Mouse (Mus musculus) megakaryocyte, embryonic 14.5 days (primary cell): Measurements from ENCODE around the gene Gcn1l1. TPM values are rescaled to one million over a fixed set of nuclear protein-coding genes. Genes with fewer than 3 reads are reported as not detected.

ENCODE experiments used
- H3K27me3 ChIP-seq: replicated peaks from 2 replicates; pipeline ENCODE3; 2012; ENCODE audit warnings: inconsistent platforms
- H3K36me3 ChIP-seq: replicated peaks from 2 replicates; pipeline ENCODE3; 2012; ENCODE audit warnings: low read length, inconsistent platforms, mixed read lengths
- H3K4me1 ChIP-seq: 2 replicates; pipeline ENCODE4 v1.6.1; 2012; ENCODE audit warnings: inconsistent platforms
- H3K4me3 ChIP-seq: replicated peaks from 2 replicates; pipeline ENCODE3; 2012; ENCODE audit warnings: moderate library complexity, mild to moderate bottlenecking, inconsistent platforms
- H3K9me3 ChIP-seq: 2 replicates; pipeline ENCODE4 v1.6.1; 2012; ENCODE audit warnings: inconsistent platforms
- FLI1 ChIP-seq: IDR thresholded peaks from 2 replicates; pipeline ENCODE4 v1.6.1; 2012; ENCODE audit warnings: low read length, inconsistent platforms, mixed read lengths
- GATA1 ChIP-seq: IDR thresholded peaks from 3 replicates; pipeline ENCODE4 v1.6.1; 2012; ENCODE audit warnings: mixed read lengths, low read length, inconsistent platforms, borderline replicate concordance
- polyA plus RNA-seq: library from polyadenylated mRNA; stranded (reverse); fragments of >175 nt; gene quantifications from 2 replicates; pipeline ENCODE4 v1.2.3, GENCODE M21; 2012; ENCODE audit warnings: low replicate concordance; ENCODE audit not compliant: insufficient read depth

Gene Gcn1l1
- polyA plus RNA-seq, 1 experiment: 30.4 TPM

DNA sequence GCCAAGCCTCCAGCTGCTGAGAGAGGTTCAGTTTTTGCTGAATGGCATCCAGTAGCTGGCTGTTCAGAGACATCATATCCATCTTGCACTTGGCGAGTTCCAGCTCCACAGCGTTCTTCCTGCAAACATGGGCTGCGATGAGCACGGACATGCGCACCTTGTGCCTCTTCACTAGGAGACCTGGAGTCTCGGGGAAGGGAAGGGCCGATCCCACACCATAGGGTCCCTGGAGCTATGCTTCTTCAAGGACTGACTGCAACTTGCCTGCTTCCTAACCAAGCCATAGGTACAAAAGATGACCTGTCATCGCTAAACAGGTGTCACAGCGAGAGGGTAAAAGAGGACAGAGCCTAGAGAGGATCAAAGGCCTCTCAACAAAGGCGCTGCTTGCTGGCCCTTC is 86.8 kb downstream of the Gcn1l1 start:
- TF ChIP-seq GATA1 (no peak), FLI1 (no peak)
- Histone ChIP-seq H3K4me1 (peaks cover 46% of the 10 kb centered on the region), H3K36me3 (peaks cover 45% of the 10 kb centered on the region), H3K27me3 (peaks cover 17% of the 10 kb centered on the region), H3K9me3 (no peaks in the 10 kb centered on the region), H3K4me3 (peak overlapping the region; percentile 93)

DNA sequence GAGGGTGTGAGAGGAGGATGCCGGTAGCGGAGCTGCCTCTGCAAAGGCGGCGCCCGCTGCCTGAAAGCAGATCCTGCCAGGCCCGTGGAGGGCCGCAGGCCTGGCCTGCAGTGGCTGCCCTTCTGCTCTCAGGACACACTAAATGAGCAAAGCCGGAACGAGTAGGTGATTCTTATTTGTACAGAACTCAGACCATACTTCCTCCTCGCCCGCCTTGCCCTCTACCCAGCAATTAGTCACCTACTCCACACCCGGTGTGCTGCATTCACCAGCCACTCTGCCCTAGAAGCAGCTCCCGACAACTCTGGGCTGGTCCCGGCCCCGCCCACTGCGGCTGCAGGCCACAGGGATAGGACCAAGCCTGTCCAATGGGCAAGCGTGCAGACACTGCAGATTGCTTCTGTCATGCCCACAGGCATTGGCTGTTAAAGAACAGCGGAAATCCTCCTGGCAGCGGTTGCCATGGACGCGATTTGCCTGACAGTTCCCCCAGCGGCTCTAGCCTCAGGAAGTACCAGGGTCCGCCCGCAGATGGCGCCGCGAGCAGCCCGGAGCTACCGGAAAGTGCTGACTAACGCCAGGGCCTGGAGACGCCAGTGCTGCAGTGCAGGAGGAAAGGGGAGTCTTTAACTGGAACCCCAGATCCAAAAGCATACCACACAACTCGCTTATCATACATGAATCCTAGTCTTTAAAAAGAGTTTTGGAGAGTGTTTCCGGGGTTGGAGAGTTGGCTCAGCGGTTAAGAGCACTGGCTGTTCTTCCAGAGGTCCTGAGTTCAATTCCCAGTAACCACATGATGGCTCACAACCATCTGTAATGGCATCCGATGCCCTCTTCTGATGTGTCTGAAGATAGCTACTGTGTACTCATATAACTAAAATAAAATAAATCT is 87.9 kb downstream of the Gcn1l1 start:
- Histone ChIP-seq H3K4me3 (peak overlapping the region; percentile 93), H3K36me3 (peaks cover 34% of the 10 kb centered on the region), H3K9me3 (no peaks in the 10 kb centered on the region), H3K27me3 (peaks cover 23% of the 10 kb centered on the region), H3K4me1 (peaks cover 53% of the 10 kb centered on the region)
- no peak for TF ChIP-seq GATA1
- TF ChIP-seq FLI1: no peak

DNA sequence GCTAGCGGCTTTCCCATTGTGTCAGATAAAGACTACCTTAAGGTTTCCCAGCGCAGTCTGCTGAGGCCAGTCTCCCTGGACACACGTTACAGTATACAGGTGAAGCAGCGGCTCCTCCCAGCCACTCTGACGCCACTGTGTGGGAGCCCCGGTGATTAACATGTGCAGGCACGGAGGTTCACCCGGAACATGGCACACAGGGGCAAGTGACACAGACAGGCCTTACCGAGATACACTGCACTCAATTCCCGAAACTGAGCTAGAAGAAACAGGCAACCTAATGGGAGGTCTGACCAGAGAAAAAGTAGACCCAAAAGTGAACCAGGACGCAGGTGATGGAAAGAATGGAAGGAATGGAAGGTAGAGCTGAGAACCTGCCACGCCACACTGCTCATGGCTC is 88.7 kb downstream of the Gcn1l1 start:
- peaks cover 27% of the 10 kb centered on the region for H3K27me3 ChIP-seq
- no peak for TF ChIP-seq FLI1
- no peak for TF ChIP-seq GATA1
- H3K4me3 ChIP-seq: no peak overlapping the region
- peaks cover 25% of the 10 kb centered on the region for H3K36me3 ChIP-seq
- no peaks in the 10 kb centered on the region for H3K9me3 ChIP-seq
- H3K4me1 ChIP-seq: peaks cover 55% of the 10 kb centered on the region

DNA sequence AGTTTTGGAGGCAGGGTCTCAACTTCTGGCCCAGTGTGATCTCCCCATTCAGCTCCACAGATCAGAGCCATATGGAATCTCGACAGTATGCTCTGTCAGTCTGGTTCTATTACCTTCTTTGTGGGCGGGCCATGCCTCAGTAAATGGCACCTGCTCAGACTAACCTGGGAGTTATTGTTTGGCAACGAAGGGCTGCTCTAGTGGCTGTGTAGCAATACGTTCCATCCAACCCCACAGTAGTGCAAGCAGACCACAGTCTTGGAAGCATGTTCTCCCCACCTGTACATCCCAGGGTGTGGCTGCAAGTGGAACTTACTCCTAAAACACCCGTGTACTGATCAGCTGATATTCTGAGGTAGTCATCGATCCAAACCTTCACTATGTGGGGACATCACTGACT is 91.6 kb downstream of the Gcn1l1 start:
- Histone ChIP-seq H3K27me3 (peaks cover 50% of the 10 kb centered on the region), H3K4me1 (peaks cover 37% of the 10 kb centered on the region), H3K36me3 (no peaks in the 10 kb centered on the region), H3K4me3 (no peak overlapping the region), H3K9me3 (no peaks in the 10 kb centered on the region)
- TF ChIP-seq GATA1 (no peak), FLI1 (no peak)

DNA sequence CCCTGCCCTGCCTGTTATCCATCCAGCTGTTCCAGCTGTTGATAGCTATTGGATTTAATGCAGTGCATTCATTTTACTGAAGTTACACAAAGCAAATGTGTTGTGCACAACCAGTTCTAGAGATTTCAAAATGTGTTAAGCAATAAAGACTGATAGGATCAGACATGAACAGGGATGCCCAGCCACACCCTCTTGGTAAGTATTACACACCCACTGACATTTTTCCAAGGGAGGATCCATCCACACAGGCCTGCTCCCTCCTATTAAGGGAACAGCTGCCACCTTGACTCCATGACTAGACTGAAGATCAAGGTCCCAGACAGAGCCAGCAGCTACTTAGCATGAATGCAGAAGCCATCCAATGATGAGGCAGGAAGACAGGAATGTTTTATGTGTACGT is 92.2 kb downstream of the Gcn1l1 start:
- no peak for TF ChIP-seq GATA1
- TF ChIP-seq FLI1: no peak
- no peak overlapping the region for H3K4me3 ChIP-seq
- H3K27me3 ChIP-seq: peaks cover 50% of the 10 kb centered on the region
- H3K36me3 ChIP-seq: no peaks in the 10 kb centered on the region
- no peaks in the 10 kb centered on the region for H3K9me3 ChIP-seq
- H3K4me1 ChIP-seq: peaks cover 31% of the 10 kb centered on the region

DNA sequence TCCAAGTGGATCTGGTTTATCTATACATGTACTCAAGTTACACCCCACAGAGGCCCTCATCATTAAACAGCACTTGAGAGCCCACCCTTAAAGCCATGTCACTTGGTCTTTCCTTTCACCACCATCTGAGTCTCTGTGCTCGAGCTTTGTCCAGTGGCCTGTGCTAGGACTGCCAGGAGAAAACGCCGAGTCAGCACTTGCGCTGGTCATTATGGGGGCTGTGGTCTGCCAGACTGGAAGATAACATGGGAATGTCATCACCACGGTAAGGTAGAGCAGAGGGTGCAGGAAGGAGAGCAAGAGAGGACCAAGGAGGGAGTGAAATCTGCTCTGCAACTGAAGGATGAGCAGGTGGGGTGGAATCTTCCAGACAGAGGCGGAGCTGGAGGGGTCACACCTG is 93.3 kb downstream of the Gcn1l1 start:
- Histone ChIP-seq H3K9me3 (no peaks in the 10 kb centered on the region), H3K27me3 (peaks cover 56% of the 10 kb centered on the region), H3K36me3 (no peaks in the 10 kb centered on the region), H3K4me1 (peaks cover 27% of the 10 kb centered on the region), H3K4me3 (no peak overlapping the region)
- no peak for TF ChIP-seq FLI1
- no peak for TF ChIP-seq GATA1

DNA sequence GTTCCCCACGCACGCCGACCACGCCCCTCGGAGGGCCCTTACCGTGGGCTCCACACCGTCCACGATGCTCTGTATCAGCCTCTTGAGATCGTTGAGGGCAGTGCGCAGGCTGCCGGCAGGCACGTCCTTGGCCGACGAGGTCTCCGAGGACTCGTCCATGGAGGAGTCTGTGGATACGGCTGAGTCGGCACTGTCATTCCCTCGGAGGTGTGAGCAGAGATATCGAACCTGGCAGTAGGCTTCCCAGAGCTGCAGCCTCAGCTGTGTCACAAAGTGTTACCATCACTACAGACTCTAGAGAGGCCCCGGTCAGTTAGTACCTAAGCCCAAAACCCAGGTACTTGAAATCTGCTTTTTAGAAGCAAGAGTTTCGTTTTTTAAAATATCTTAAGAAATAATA is 97.6 kb downstream of the Gcn1l1 start:
- no peaks in the 10 kb centered on the region for H3K36me3 ChIP-seq
- H3K9me3 ChIP-seq: peaks cover 10% of the 10 kb centered on the region
- TF ChIP-seq FLI1 (no peak), GATA1 (no peak)
- H3K4me1 ChIP-seq: peaks cover 8% of the 10 kb centered on the region
- no peak overlapping the region for H3K4me3 ChIP-seq
- peaks cover 52% of the 10 kb centered on the region for H3K27me3 ChIP-seq

DNA sequence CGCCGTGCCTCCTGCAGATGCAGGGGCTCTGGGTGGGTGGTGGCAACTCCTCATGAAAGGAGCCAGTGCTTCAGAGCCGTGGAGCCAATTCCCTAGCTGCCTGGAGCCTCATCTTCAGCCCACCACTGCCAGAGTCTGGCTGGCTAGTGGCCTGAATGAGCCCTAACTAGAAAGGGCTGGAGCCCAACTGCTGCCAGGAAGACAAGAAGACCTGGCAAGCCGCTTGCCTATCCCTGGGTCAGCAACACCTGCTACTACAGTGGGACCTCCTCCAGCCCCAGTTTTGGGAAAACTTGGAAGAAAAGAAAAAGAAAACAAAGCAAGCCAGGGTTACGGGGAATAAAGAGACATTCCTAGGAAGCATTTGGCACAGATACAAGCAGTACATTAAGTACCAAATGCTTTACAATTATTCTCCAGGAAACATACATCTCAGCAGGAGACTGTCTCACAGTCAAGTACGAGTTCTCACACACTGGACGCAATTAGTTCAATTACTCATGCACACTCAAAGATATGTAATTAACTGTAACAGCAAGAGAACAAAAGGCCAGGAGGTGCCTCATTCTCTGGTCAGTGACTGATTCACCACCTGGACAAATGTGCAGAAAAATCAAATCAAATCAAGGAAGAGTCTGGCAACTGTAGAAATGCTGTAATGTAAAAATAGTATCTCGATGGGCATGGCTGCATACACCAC is 101.5 kb downstream of the Gcn1l1 start:
- no peaks in the 10 kb centered on the region for H3K4me1 ChIP-seq
- peaks cover 10% of the 10 kb centered on the region for H3K9me3 ChIP-seq
- H3K27me3 ChIP-seq: peaks cover 47% of the 10 kb centered on the region
- no peaks in the 10 kb centered on the region for H3K36me3 ChIP-seq
- H3K4me3 ChIP-seq: no peak overlapping the region
- no peak for TF ChIP-seq GATA1
- TF ChIP-seq FLI1: no peak

DNA sequence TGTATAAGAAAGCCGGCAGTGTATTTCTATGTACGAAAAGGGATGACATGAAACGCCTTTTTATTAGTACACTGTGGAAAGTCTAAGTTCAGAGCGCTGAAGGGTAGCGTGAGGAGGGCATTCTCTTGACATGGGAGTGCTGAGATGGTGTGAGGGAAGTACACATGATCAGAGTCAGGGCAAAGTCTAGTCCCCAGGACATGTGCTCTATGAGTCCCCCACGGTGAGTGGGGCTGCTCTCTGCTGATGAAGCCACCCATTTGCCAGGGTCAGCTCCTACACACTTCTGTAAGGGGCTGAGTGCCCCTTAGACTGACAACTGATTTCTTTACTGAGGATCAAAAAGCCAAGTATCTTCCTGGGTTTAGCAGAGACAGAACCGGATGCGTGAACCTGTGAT is 102.2 kb downstream of the Gcn1l1 start:
- no peaks in the 10 kb centered on the region for H3K4me1 ChIP-seq
- H3K9me3 ChIP-seq: peaks cover 10% of the 10 kb centered on the region
- no peak for TF ChIP-seq GATA1
- no peak for TF ChIP-seq FLI1
- no peak overlapping the region for H3K4me3 ChIP-seq
- peaks cover 50% of the 10 kb centered on the region for H3K27me3 ChIP-seq
- H3K36me3 ChIP-seq: no peaks in the 10 kb centered on the region

DNA sequence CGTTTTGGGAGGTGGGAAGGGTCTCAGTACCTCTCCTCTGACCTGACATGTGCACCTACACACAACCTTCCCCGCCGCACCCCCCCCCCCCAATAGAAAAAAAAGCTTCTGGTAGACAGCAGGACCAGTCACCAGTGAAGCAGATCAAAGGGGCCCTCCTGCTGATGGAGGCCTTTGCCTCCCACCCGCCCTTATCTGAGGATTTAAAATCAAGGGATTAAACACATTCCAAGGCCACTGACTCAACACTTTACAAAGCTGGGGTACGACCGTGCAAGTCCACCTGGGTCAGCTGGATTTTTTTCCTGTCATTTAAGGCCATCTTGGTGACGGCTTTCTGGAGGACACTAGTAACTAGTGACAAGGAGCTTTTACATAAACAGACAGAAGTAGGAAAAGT is 102.8 kb downstream of the Gcn1l1 start:
- peaks cover 52% of the 10 kb centered on the region for H3K27me3 ChIP-seq
- no peak overlapping the region for H3K4me3 ChIP-seq
- peaks cover 10% of the 10 kb centered on the region for H3K9me3 ChIP-seq
- no peak for TF ChIP-seq FLI1
- no peaks in the 10 kb centered on the region for H3K4me1 ChIP-seq
- no peaks in the 10 kb centered on the region for H3K36me3 ChIP-seq
